Mouse (Mus musculus) kidney, postnatal 0 days (tissue): Measurements from ENCODE around the gene Rab26. TPM values are rescaled to one million over a fixed set of nuclear protein-coding genes. Genes with fewer than 3 reads are reported as not detected.
A peak's percentile ranks its signal among the peaks of the same experiment; 100 is the strongest.

Experiments used
- ATAC-seq: fragments of 200-750 bp; cut with Nextera tagmentation; replicated peaks from 2 replicates; pipeline ENCODE4 v1.8.0; 2017; ENCODE audit warnings: low read depth, moderate number of reproducible peaks, moderate TSS enrichment, moderate library complexity; ENCODE audit not compliant: low FRiP score
- DNase-seq: peaks from one replicate; pipeline ENCODE4 v3.0.0-alpha.2; 2016; ENCODE audit warnings: low spot score
- H3K27ac ChIP-seq: fragments of 300-500 bp; sonication (generic); 2 replicates; pipeline ENCODE4 v1.5.1; 2014; ENCODE audit warnings: mild to moderate bottlenecking
- H3K27me3 ChIP-seq: fragments of 300-500 bp; sonication (generic); 2 replicates; pipeline ENCODE4 v1.6.1; 2014; ENCODE audit warnings: low read length, mixed read lengths; ENCODE audit not compliant: insufficient read depth
- H3K36me3 ChIP-seq: fragments of 300-500 bp; sonication (generic); 2 replicates; pipeline ENCODE4 v1.6.1; 2014; ENCODE audit warnings: low read length, mixed read lengths; ENCODE audit not compliant: insufficient read depth
- H3K4me1 ChIP-seq: fragments of 300-500 bp; sonication (generic); replicated peaks from 2 replicates; pipeline ENCODE4 v1.6.1; 2014; ENCODE audit warnings: antibody characterized with exemption, low read length, mixed read lengths; ENCODE audit not compliant: insufficient read depth
- H3K4me2 ChIP-seq: fragments of 300-500 bp; sonication (generic); 2 replicates; pipeline ENCODE4 v1.6.1; 2014; ENCODE audit warnings: mild to moderate bottlenecking, low read length, moderate library complexity, mixed read lengths
- H3K4me3 ChIP-seq: fragments of 300-500 bp; sonication (generic); replicated peaks from 2 replicates; pipeline ENCODE4 v1.5.1; 2014; ENCODE audit warnings: low read depth, low read length
- H3K9ac ChIP-seq: fragments of 300-500 bp; sonication (generic); 2 replicates; pipeline ENCODE4 v1.6.1; 2014; ENCODE audit warnings: low read depth, low read length
- H3K9me3 ChIP-seq: fragments of 300-500 bp; sonication (generic); replicated peaks from 2 replicates; pipeline ENCODE4 v1.6.1; 2016; ENCODE audit warnings: low read length, inconsistent platforms, mixed read lengths
- CTCF ChIP-seq: IDR thresholded peaks from 2 replicates; pipeline ENCODE4 v1.5.1; 2016; ENCODE audit warnings: antibody characterized with exemption, low read depth, mild to moderate bottlenecking, moderate library complexity
- WGBS: fragments of 180-500 bp; shearing (Covaris S2); extraction: QIAGEN DNeasy Blood & Tissue Kit; methylation state at CpG from one replicate; pipeline ENCODE4 v1.1.7; 2014; 5-methylcytosine and 5-hydroxymethylcytosine counted together
- polyA plus RNA-seq: library from polyadenylated mRNA; unstranded; fragments of >200 nt; fragmentation: Nextera tagmentation; extraction: Ambion mirVana; gene quantifications from 2 replicates; pipeline ENCODE4 v1.2.1, GENCODE M21; 2015

The Rab26 gene
- polyA plus RNA-seq, 1 experiment from 2014 or later = 3.5 TPM

- ATAC-seq (no peak), DNase-seq (no peak)
- Histone ChIP-seq H3K4me1 (peaks cover 12% of the 10 kb centered on the region), H3K9ac (no peak overlapping the region), H3K4me3 (no peak overlapping the region), H3K27me3 (no peaks in the 10 kb centered on the region), H3K9me3 (no peaks in the 10 kb centered on the region), H3K4me2 (no peak overlapping the region), H3K36me3 (peaks cover 7% of the 10 kb centered on the region; the same call in 1 of the 2 replicates), H3K27ac (no peak overlapping the region; the same call in 1 of the 2 replicates)
- WGBS = 91% methylated on average over 5 of the region's 5 CpGs
- no peak for TF ChIP-seq CTCF
These were observed 26.5 kb upstream of the Rab26 start for GRCm38 (mm10) chr17:24560301-24561028.

GRCm38 (mm10) chr17:24559146-24559545 lies 25.1 kb upstream of the Rab26 start:
- no peak for TF ChIP-seq CTCF
- 0 out of 2 replicates have a peak, but pooled peaks cover 1% of the 10 kb centered on the region for H3K36me3 ChIP-seq
- H3K27ac ChIP-seq = peak overlapping the region; percentile 93
- ATAC-seq (peak; percentile 50; the same call in 1 of the 2 replicates), DNase-seq (peak; percentile 35)
- no peaks in the 10 kb centered on the region for H3K27me3 ChIP-seq
- WGBS = 60% methylated on average over 3 of the region's 3 CpGs
- H3K9ac ChIP-seq = 0 out of 2 replicates have a peak overlapping the region, but pooled peaks have one; percentile 1
- H3K4me3 ChIP-seq = no peak overlapping the region
- peak overlapping the region; percentile 19; the same call in 1 of the 2 replicates for H3K4me2 ChIP-seq
- H3K4me1 ChIP-seq = peaks cover 12% of the 10 kb centered on the region
- H3K9me3 ChIP-seq = no peaks in the 10 kb centered on the region

- Histone ChIP-seq H3K36me3 (no peaks in the 10 kb centered on the region), H3K27me3 (no peaks in the 10 kb centered on the region), H3K4me2 (peak overlapping the region; percentile 19; the same call in 1 of the 2 replicates), H3K27ac (peak overlapping the region; percentile 93), H3K4me1 (peaks cover 12% of the 10 kb centered on the region), H3K9me3 (no peaks in the 10 kb centered on the region), H3K4me3 (no peak overlapping the region), H3K9ac (0 out of 2 replicates have a peak overlapping the region, but pooled peaks have one; percentile 1)
- no peak for TF ChIP-seq CTCF
- DNase-seq (peak; percentile 82), ATAC-seq (peak; percentile 45; the same call in 1 of the 2 replicates)
- WGBS = 42% methylated on average over 4 of the region's 4 CpGs
These were observed 24.6 kb upstream of the Rab26 start for GRCm38 (mm10) chr17:24558600-24559099.

- Histone ChIP-seq H3K4me2 (no peak overlapping the region), H3K36me3 (no peaks in the 10 kb centered on the region), H3K9ac (no peak overlapping the region), H3K27me3 (no peaks in the 10 kb centered on the region), H3K9me3 (no peaks in the 10 kb centered on the region), H3K4me1 (peaks cover 14% of the 10 kb centered on the region), H3K4me3 (no peak overlapping the region), H3K27ac (peak overlapping the region; percentile 93; the same call in 1 of the 2 replicates)
- no peak for TF ChIP-seq CTCF
- 67% methylated on average over 7 of the region's 7 CpGs for WGBS
- no peak for ATAC-seq
- no peak for DNase-seq
These were observed 23.1 kb upstream of the Rab26 start for GRCm38 (mm10) chr17:24557091-24557490.

GRCm38 (mm10) chr17:24551050-24551444 lies 17.0 kb upstream of the Rab26 start:
- peak overlapping the region; percentile 64 for H3K4me3 ChIP-seq
- WGBS = 41% methylated on average over 3 of the region's 3 CpGs
- H3K9me3 ChIP-seq = no peaks in the 10 kb centered on the region
- no peaks in the 10 kb centered on the region for H3K27me3 ChIP-seq
- no peak for ATAC-seq
- 0 out of 2 replicates have a peak, but pooled peaks cover 8% of the 10 kb centered on the region for H3K4me1 ChIP-seq
- peak overlapping the region; percentile 71 for H3K4me2 ChIP-seq
- peak overlapping the region; percentile 89 for H3K9ac ChIP-seq
- no peak for TF ChIP-seq CTCF
- no peaks in the 10 kb centered on the region for H3K36me3 ChIP-seq
- no peak for DNase-seq
- no peak overlapping the region for H3K27ac ChIP-seq

- H3K4me3 ChIP-seq = peak overlapping the region; percentile 64
- H3K27me3 ChIP-seq = no peaks in the 10 kb centered on the region
- H3K4me1 ChIP-seq = 0 out of 2 replicates have a peak, but pooled peaks cover 8% of the 10 kb centered on the region
- peak overlapping the region; percentile 96 for H3K27ac ChIP-seq
- no peaks in the 10 kb centered on the region for H3K36me3 ChIP-seq
- DNase-seq (peak; percentile 81), ATAC-seq (peak; percentile 79)
- under 1% methylated on average over 44 of the region's 44 CpGs for WGBS
- H3K4me2 ChIP-seq = peak overlapping the region; percentile 71
- peak overlapping the region; percentile 89 for H3K9ac ChIP-seq
- H3K9me3 ChIP-seq = no peaks in the 10 kb centered on the region
- peak; percentile 9; the same call in 1 of the 2 replicates for TF ChIP-seq CTCF
These were observed 16.5 kb upstream of the Rab26 start for GRCm38 (mm10) chr17:24550416-24551049.
